ENCODE assay signal across 27 mouse cellular contexts in genomic region chr11:107373569-107373968, GRCm38 (mm10).
"Had no signal": no experiment of that assay in that cellular context is flagged by ENCODE, and none has a peak within 500 bp of the region (broad histone marks: within the 10 kb centered on the region; RNA-seq: fewer than 3 reads in every experiment).

No protein-coding gene starts in this region.

- H3K36me3 ChIP-seq: heart, embryonic 13.5 days; heart, embryonic 15.5 days; hindbrain, embryonic 10.5 days; hindbrain, embryonic 12.5 days; intestine, embryonic 15.5 days; limb, embryonic 13.5 days; limb, embryonic 15.5 days; liver, embryonic 12.5 days had no signal

- H3K27me3 ChIP-seq: heart, embryonic 13.5 days; heart, embryonic 15.5 days; hindbrain, embryonic 12.5 days; intestine, embryonic 15.5 days; limb, embryonic 13.5 days; limb, embryonic 15.5 days; liver, embryonic 12.5 days had no signal

- ATAC-seq: inflammation-experienced regulatory T-cells, adult 6 months; intestine, embryonic 15.5 days; intestine, postnatal 0 days; liver, embryonic 12.5 days had no signal

- H3K27ac ChIP-seq: gastrocnemius, adult 2 months; heart, adult 2 months; heart, embryonic 13.5 days; heart, embryonic 15.5 days; hindbrain, embryonic 10.5 days; intestine, embryonic 15.5 days; limb, embryonic 13.5 days; limb, embryonic 15.5 days; liver, embryonic 12.5 days; liver, embryonic 14.5 days had no signal

- H3K9me3 ChIP-seq: heart, embryonic 13.5 days; heart, embryonic 15.5 days; hindbrain, embryonic 10.5 days; hindbrain, embryonic 12.5 days; intestine, embryonic 15.5 days; limb, embryonic 13.5 days; limb, embryonic 15.5 days; liver, embryonic 12.5 days had no signal

- H3K4me2 ChIP-seq: heart, embryonic 11.5 days; heart, embryonic 13.5 days; heart, embryonic 15.5 days; hindbrain, embryonic 12.5 days; hindbrain, embryonic 14.5 days; intestine, embryonic 15.5 days; limb, embryonic 13.5 days; limb, embryonic 15.5 days; liver, embryonic 12.5 days had no signal

- H3K4me3 ChIP-seq: gastrocnemius, adult 2 months; heart, adult 2 months; heart, embryonic 13.5 days; heart, embryonic 15.5 days; hindbrain, embryonic 10.5 days; hindbrain, embryonic 12.5 days; intestine, embryonic 15.5 days; layer of hippocampus, adult 2 months; limb, embryonic 13.5 days; limb, embryonic 15.5 days; liver, embryonic 12.5 days had no signal

- H3K9ac ChIP-seq: heart, embryonic 13.5 days; heart, embryonic 15.5 days; hindbrain, embryonic 12.5 days; intestine, embryonic 15.5 days; limb, embryonic 13.5 days; limb, embryonic 15.5 days; liver, embryonic 12.5 days; liver, embryonic 14.5 days had no signal

- DNase-seq: gastrocnemius, adult 2 months; gastrocnemius, postnatal 10 days; gastrocnemius, postnatal 25 days; heart, adult 2 months; heart, postnatal 14 days; heart, postnatal 36 days; kidney, adult 18-20 months; kidney, adult 8-10 months; kidney, postnatal 10 days; kidney, postnatal 25 days; kidney, postnatal 4 days; layer of hippocampus, postnatal 36 days; left cerebral cortex, postnatal 4 days had no signal
